ENCODE assay signal across 17 mouse cellular contexts in the genomic region with DNA sequence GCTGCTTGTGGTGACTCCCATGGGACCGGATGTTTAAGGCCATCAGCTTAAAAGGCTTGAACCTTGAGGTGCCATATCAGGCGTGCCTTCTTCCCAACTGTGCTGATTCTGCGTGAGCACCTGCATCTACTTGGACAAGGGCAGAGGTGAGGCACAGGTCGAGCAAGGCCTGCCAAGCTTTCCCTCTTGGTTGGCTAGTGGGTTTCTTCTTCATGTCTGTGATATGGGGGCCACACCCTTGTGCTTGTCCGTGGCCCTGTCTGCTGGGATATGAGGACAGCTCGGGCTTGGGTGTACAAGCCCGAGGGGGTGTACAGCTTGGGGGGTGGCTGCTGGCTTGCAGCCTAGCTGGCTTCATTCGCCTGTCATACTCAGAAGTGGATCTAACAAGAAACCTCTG. TPM values are rescaled to one million over a fixed set of nuclear protein-coding genes. Genes with fewer than 3 reads are reported as not detected.
DNase-seq lines count a peak whose midpoint lies in the region; ATAC-seq and TF ChIP-seq lines count a peak whose summit lies in the region.
"Had no signal": no experiment of that assay in that cellular context is flagged by ENCODE, and none has a peak within 500 bp of the region (broad histone marks: within the 10 kb centered on the region; RNA-seq: fewer than 3 reads in every experiment).

No protein-coding gene starts in this region.

- no peaks in the 10 kb centered on the region for H3K9me3 ChIP-seq in kidney, postnatal 0 days (replicated peaks; ENCODE audit: low read length)
- H3K9me3 ChIP-seq in neural tube, embryonic 13.5 days: no peaks in the 10 kb centered on the region
- H3K9me3 ChIP-seq in neural tube, embryonic 15.5 days (replicated peaks): no peaks in the 10 kb centered on the region
- H3K9me3 ChIP-seq: kidney, embryonic 15.5 days; limb, embryonic 15.5 days had no signal

- H3K9ac ChIP-seq in heart, adult 2 months (ENCODE audit: low read depth, low read length): no peak overlapping the region
- no peak overlapping the region for H3K9ac ChIP-seq in kidney, postnatal 0 days (ENCODE audit: low read depth, low read length)
- H3K9ac ChIP-seq in neural tube, embryonic 13.5 days: no peak overlapping the region
- H3K9ac ChIP-seq in neural tube, embryonic 15.5 days (replicated peaks): no peak overlapping the region
- H3K9ac ChIP-seq: kidney, embryonic 15.5 days; limb, embryonic 15.5 days had no signal

- H3K4me1 ChIP-seq in heart, adult 2 months (ENCODE audit: control insufficient read depth, insufficient read depth, low read length): peaks cover 8% of the 10 kb centered on the region
- H3K4me1 ChIP-seq in kidney, postnatal 0 days (replicated peaks; ENCODE audit: insufficient read depth, low read length): peaks cover 18% of the 10 kb centered on the region; the same call in 1 of the 2 replicates
- H3K4me1 ChIP-seq in neural tube, embryonic 13.5 days (replicated peaks): peaks cover 35% of the 10 kb centered on the region
- peaks cover 25% of the 10 kb centered on the region for H3K4me1 ChIP-seq in neural tube, embryonic 15.5 days
- H3K4me1 ChIP-seq: limb, embryonic 15.5 days had no signal

- no peaks in the 10 kb centered on the region for H3K79me2 ChIP-seq in heart, adult 2 months (replicated peaks; ENCODE audit: control insufficient read depth, insufficient read depth, low read length)

- TF ChIP-seq POLR2A in heart, adult 2 months (IDR thresholded peaks at IDR 0.05; ENCODE audit: insufficient read depth, low read depth, low read length): no peak

- TF ChIP-seq EP300 in heart, adult 2 months (IDR thresholded peaks at IDR 0.05; ENCODE audit: insufficient read depth, low read depth, low read length): no peak

- H3K4me3 ChIP-seq in heart, adult 2 months: no peak overlapping the region
- H3K4me3 ChIP-seq in kidney, postnatal 0 days (replicated peaks; ENCODE audit: low read depth, low read length): no peak overlapping the region
- H3K4me3 ChIP-seq in neural tube, embryonic 13.5 days: no peak overlapping the region
- no peak overlapping the region for H3K4me3 ChIP-seq in neural tube, embryonic 15.5 days (replicated peaks)
- H3K4me3 ChIP-seq: kidney, embryonic 15.5 days; limb, embryonic 15.5 days had no signal

- WGBS in heart, adult 2 months: 75% methylated on average over 8 of the region's 8 CpGs
- 68% methylated on average over 8 of the region's 8 CpGs for WGBS in kidney, postnatal 0 days
- WGBS in neural tube, embryonic 13.5 days: 91% methylated on average over 8 of the region's 8 CpGs
- WGBS in neural tube, embryonic 15.5 days: 90% methylated on average over 8 of the region's 8 CpGs

- no peak overlapping the region for H3K4me2 ChIP-seq in kidney, postnatal 0 days (ENCODE audit: low read length)
- H3K4me2 ChIP-seq in neural tube, embryonic 13.5 days: no peak overlapping the region
- H3K4me2 ChIP-seq in neural tube, embryonic 15.5 days: no peak overlapping the region
- H3K4me2 ChIP-seq: kidney, embryonic 15.5 days; limb, embryonic 15.5 days; midbrain, embryonic 11.5 days had no signal

- no peaks in the 10 kb centered on the region for H3K27me3 ChIP-seq in heart, adult 2 months (ENCODE audit: control insufficient read depth, insufficient read depth, low read length)
- no peaks in the 10 kb centered on the region for H3K27me3 ChIP-seq in kidney, postnatal 0 days (ENCODE audit: insufficient read depth, low read length)
- H3K27me3 ChIP-seq in neural tube, embryonic 13.5 days: no peaks in the 10 kb centered on the region
- H3K27me3 ChIP-seq in neural tube, embryonic 15.5 days (replicated peaks): no peaks in the 10 kb centered on the region
- H3K27me3 ChIP-seq: kidney, embryonic 15.5 days; limb, embryonic 15.5 days had no signal

- H3K27ac ChIP-seq in heart, adult 2 months: peak overlapping the region; percentile 88
- H3K27ac ChIP-seq in kidney, postnatal 0 days: 0 out of 2 replicates have a peak overlapping the region, but pooled peaks have one; percentile 79
- peak overlapping the region; percentile 20; the same call in 1 of the 2 replicates for H3K27ac ChIP-seq in neural tube, embryonic 13.5 days (replicated peaks)
- H3K27ac ChIP-seq in neural tube, embryonic 15.5 days (replicated peaks): no peak overlapping the region
- H3K27ac ChIP-seq: limb, embryonic 15.5 days; macrophage had no signal

- DNase-seq in cerebellum, adult 11-12 months: peak; percentile 37
- DNase-seq in cerebellum, postnatal 10 days: no peak
- DNase-seq in heart, adult 2 months: no peak
- DNase-seq in heart, postnatal 14 days: no peak
- no peak for DNase-seq in kidney, postnatal 0 days (ENCODE audit: low spot score)
- no peak for DNase-seq in kidney, postnatal 14 days
- DNase-seq: adrenal gland, adult 2 months; gastrocnemius, postnatal 14 days; layer of hippocampus, postnatal 36 days; right cerebral cortex, adult 18-20 months had no signal

- no peaks in the 10 kb centered on the region for H3K36me3 ChIP-seq in heart, adult 2 months (ENCODE audit: control insufficient read depth, insufficient read depth, low read length)
- H3K36me3 ChIP-seq in kidney, postnatal 0 days (ENCODE audit: insufficient read depth, low read length): no peaks in the 10 kb centered on the region
- 0 out of 2 replicates have a peak, but pooled peaks cover 3% of the 10 kb centered on the region for H3K36me3 ChIP-seq in neural tube, embryonic 13.5 days
- no peaks in the 10 kb centered on the region for H3K36me3 ChIP-seq in neural tube, embryonic 15.5 days
- H3K36me3 ChIP-seq: kidney, embryonic 15.5 days; limb, embryonic 15.5 days had no signal

- ATAC-seq in kidney, postnatal 0 days (replicated peaks; ENCODE audit: low FRiP score, low read depth): no peak
- no peak for ATAC-seq in neural tube, embryonic 13.5 days (ENCODE audit: low read depth)
- ATAC-seq in neural tube, embryonic 15.5 days (ENCODE audit: low FRiP score): no peak
- ATAC-seq: forebrain, embryonic 14.5 days had no signal

- no peak for TF ChIP-seq CTCF in heart, adult 2 months (IDR thresholded peaks at IDR 0.05)
- TF ChIP-seq CTCF in kidney, postnatal 0 days (IDR thresholded peaks at IDR 0.05; ENCODE audit: low read depth): no peak

- intact Hi-C loops in heart, adult 2 months (cut with DNase I): no loop called here
- intact Hi-C loops in heart, postnatal 14 days (cut with DNase I): no loop called here

RNA-seq across cellular contexts. Expression of gene Mcf2l, which starts 51.4 kb away (rescaled TPM):
- 100 to 1,000 TPM in 1 of 2 experiments, 10 to 100 TPM in 1; 58.4 to 104 TPM for total RNA-seq in heart, adult 2 months (2021)
- 30.3 and 40.2 TPM in 2 replicates for polyA plus RNA-seq in heart, adult 2 months (2012; rRNA removed)
- total RNA-seq in heart, postnatal 14 days (2021): 100 to 1,000 TPM; 104 to 109 TPM
- polyA plus RNA-seq in kidney, postnatal 0 days (2015; fragmentation: Nextera tagmentation; extraction: Ambion mirVana): 10.9 and 11.2 TPM in 2 replicates
- 107 and 116 TPM in 2 replicates for polyA plus RNA-seq in neural tube, embryonic 13.5 days (2015; fragmentation: Nextera tagmentation; extraction: Ambion mirVana)
- polyA plus RNA-seq in neural tube, embryonic 15.5 days (2015; fragmentation: Nextera tagmentation; extraction: Ambion mirVana): 104 and 120 TPM in 2 replicates
